Mouse (Mus musculus): Measurements from ENCODE around the gene Sdk1.
A peak's percentile ranks its signal among the peaks of the same experiment; 100 is the strongest.

The Sdk1 gene

DNA sequence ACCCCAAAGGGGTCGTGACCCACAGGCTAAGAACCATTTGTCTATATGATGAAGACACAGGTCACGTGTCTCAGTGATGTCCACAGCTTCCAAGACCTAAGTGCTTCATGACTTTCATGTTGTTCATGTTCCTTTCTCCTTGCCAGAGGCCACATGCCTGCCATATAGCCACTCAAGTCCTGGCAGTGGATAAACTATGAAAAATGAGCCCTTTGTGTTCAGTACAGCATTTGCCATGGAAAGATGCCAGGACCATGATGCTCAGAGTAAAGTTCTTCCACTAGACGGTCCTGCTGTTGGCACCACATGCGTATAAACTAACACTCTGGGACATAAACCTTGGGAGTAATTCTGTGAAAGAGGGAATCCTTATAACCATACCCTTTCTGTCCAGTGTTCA lies 75.8 kb downstream of the Sdk1 start:
- no peak for DNase-seq (ENCODE audit: extremely low read depth, insufficient read length, low spot score)

DNA sequence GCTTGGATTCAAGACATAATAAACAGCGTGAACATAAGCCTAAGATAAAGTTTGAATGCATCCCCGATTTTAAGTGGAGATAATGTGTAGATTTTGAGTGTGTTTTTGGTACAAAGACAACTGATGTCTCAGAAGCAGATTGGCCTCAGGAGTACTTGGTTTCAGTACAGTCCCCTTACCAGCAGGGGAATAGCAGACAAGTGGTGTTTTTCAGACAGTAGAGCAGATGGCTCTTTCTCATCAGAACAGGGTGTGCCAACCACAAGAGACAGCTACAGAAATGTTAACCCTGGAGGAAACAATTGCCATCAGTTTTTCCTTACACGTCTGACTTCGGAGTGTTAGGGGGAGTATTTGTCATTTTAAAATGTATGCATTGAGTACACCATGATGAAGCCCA lies 83.6 kb downstream of the Sdk1 start:
- DNase-seq (ENCODE audit: extremely low read depth, insufficient read length, low spot score): no peak

DNA sequence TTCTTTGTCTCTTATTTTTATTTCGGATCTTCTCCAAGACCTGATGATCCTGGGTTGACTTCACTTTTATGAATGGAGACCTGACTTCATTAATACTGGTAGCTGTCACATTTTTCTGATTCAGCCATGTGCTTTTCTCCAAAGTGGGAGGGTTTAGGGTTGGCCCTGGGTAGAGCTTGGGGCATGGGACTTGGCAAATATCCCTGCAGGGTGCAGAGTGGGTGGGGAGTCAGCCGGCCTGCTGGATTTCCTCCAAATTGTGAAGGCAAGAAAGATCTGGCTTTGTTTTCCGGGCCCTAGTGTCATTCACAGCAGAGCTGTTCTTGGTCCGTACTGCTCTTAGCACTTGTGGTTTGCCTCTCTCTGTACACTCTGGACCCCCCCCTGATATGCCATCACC lies 103.1 kb downstream of the Sdk1 start:
- DNase-seq (ENCODE audit: extremely low read depth, insufficient read length, low spot score): no peak

DNA sequence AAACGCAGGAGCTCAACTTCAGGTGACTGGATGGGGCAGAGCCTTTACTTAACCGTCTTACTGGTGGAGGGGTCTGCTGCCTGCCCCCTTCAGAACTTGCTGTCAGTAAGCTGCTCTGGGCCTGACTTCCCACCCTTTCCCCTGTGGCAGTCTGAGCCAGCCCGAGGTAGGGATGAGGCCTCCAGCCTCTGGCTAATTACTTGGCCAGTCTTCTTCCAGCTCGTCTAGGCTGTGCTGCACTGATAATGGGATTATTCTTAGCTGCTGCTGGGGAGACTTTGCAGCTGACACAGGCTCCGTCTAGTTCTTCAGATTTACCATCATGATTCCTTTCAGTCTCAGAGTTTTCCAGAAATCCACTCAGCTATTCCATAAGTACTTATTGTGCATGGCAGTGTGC lies 104.2 kb downstream of the Sdk1 start:
- DNase-seq (ENCODE audit: extremely low read depth, insufficient read length, low spot score): no peak

DNA sequence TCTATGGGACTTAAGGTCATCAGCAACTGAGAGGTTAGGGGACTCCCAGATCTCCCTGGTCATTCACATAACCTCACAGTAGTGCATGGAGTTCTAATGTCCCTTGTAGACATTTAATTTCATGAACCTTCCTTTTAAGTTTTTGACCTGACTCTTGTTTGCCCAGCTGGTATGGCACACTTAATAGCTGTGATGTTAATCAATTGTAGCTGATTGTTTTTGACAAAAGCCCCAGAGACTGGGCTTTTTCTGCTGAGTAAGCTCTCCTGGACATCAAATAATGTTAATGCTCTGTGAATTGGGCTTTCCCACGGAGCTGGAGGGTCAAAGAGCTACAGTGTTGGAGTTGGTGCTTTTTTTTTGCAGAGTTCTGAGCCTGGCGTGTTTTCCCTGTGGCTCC lies 121.4 kb downstream of the Sdk1 start:
- DNase-seq (ENCODE audit: extremely low read depth, insufficient read length, low spot score): no peak

DNA sequence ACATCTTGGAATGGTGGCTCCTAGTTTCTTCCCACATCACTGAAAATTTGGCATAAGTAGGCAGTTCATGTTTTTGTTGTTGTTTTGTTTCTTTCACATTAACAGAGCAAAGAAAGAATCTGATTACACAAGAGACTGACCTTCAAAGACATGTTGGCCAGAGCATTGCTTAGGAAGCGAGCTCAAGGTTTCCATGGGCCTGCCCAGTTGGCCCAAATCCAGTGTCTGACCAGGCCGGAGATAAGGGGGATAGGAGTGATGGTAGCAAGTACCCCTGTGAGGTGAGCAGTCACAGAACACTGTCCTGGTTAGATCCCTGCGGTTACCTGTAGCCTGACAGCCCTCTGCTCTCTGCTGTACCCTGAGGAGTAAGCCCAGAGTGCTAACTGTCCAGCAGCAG lies 122.7 kb downstream of the Sdk1 start:
- no peak for DNase-seq (ENCODE audit: extremely low read depth, insufficient read length, low spot score)

DNA sequence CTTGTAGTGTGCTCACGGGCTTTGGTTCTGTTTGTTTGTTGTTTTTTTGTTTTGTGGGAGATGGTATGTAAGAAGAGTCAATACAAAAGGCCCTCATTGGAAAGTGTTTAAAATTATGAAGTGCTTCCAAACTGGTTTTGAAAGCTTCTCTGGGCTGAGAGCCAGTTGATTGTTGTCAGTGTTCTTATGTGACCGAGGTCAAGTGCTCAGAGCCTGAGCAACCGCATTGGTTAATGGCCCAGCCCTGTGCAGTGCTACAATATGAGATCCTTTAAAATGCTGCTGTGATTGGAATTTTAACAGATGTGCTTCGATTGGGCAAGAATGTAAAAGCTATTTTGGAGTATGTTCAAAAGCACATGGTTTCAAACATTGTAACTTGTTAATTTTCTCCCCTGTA lies 127.3 kb downstream of the Sdk1 start:
- DNase-seq (ENCODE audit: extremely low read depth, insufficient read length, low spot score): no peak

DNA sequence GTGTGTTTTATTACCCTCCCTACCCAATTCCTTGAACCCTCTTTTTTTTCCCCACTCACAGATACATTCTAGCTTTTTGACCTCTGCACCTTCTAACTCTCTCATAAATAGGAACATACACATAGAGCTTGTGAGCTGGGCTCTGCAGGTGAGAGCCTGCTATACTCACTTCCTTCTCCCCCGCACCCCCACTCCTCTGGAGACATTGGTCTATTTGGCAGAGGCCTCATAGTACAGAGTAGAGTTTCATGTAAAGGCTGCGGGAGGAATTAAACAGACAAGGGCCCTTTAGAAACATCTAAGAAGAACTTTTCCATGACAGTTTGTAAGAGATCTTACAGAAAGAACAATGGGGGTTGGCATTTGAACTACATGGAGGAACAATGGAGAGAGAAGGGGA lies 133.5 kb downstream of the Sdk1 start:
- DNase-seq (ENCODE audit: extremely low read depth, insufficient read length, low spot score): no peak

DNA sequence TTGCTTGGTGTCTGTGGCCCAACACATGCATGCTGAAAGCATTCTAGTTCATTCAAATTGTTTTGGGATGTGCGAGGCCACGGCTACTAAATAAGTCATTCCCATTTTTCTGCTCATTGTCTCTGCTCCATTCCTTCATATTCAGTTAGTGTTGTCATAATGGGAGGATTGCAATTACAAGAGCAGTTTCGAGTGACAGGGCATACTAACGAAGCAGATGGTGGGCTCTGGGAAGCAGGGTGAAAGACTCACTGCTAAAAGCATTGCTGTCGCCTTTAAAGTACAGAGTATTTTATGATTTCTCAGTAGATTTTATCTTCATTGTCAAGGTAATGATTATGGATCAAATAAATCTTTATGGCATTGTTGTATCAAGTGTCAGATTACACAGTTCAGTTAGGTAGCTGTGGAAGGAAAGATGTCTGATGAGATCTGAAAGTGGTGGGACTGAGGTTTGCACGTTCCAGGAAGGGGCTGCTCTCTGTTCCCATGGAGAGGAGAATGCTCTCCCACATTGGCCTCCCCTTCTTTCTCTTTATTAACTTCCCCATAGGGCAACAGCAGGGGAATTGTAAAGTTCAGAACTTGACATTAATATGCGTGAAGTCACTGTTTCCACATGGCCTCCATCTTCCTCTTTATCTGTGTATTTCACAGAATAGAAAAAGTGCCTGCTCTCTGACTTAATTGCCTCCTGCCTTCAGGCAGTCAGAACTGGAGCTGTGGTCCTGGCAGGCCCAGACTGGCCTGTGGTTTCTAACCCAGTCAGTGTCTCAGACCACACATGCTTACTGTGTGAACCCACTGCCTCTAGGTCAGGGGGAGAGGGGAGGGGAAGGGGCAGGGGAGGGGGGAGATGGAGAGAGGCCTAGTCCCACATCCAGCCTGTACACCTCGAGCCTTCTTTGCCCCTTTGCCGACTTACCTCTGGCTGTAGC lies 138.8 kb downstream of the Sdk1 start:
- no peak for DNase-seq (ENCODE audit: extremely low read depth, insufficient read length, low spot score)

DNA sequence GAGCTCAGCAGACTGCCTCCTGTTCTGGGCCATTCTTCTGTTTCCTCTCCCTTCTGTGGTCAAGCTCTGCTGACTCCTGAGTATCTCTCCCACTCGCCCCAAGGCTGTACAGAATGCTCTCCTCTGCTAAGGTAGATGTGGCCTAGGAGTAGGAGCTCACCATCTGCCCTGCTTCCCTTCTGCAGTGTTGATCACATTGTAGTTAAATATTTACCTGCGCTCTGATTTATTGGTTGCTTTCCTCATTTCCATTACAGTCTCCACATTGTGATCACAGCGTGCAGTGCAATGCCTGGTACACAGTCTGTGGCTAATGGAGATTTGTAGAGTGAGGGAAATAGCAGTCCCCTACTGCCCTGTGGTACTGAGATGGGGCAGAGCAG lies 139.5 kb downstream of the Sdk1 start:
- no peak for DNase-seq (ENCODE audit: extremely low read depth, insufficient read length, low spot score)

DNA sequence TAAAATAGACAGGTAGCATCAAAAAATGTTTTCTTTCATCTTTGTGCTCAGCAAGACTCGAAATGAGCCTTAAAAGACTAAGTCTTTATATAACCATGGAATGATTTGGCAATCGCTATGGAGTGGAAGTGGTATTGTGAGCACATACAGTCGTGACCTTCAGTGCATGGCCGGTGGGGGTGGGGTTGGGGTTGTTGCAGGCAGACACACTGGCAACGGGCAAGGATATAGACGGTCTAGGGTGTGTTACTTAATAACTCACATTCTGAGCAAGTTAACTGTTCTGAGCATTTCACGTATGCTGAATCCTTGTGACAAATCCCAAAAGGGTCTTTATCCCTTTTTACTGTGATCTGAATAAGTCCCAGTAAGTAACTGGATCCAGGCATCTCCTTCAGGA lies 140.3 kb downstream of the Sdk1 start:
- DNase-seq (ENCODE audit: extremely low read depth, insufficient read length, low spot score): no peak

DNA sequence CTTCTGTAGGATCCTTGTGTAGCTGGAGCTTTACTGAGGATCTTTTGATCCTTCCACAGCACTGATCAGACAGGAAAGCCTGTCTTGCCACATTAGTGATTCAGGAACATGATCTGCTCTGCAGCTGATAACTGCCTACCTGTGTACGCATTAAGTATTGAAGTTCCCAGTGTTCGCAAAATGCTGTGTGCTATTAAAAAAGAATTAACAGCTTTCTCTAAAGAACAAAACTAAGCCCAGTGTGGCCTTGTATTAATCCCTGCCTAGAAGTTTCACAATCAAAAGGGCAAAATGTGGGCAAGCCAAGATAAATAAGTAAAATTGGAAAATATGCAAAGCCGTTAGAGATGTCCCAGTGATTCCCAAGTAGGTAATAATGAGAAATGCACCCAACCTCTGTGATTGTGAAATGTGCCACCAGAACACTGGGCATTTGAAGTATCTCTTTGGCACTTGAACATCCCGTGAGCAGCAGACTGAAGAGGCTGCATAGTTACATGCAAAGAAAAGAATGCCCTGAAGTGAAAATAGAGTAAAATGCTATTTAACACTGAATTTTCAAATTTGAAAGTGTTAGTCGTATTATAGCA lies 141.1 kb downstream of the Sdk1 start:
- DNase-seq (ENCODE audit: extremely low read depth, insufficient read length, low spot score): no peak

DNA sequence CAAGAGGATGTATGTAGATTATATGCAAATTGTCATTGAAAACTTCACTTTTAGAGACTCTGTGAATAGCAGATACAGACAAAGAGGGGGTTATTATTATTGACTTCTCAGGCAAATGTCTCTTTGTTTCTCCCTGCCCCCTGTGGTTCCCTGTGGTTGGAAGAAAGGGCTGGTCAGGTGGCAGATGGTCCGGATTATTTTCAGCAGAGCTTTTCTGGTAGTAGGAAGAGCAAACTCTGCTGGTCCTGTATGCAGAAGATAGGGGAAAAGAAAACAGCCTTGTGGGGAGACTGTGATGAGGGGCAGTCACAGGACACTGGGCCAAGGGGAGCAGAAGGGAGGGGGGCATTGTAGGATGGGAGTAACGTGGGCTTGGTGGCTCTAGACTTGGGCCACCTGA lies 147.2 kb downstream of the Sdk1 start:
- DNase-seq (ENCODE audit: extremely low read depth, insufficient read length, low spot score): no peak

DNA sequence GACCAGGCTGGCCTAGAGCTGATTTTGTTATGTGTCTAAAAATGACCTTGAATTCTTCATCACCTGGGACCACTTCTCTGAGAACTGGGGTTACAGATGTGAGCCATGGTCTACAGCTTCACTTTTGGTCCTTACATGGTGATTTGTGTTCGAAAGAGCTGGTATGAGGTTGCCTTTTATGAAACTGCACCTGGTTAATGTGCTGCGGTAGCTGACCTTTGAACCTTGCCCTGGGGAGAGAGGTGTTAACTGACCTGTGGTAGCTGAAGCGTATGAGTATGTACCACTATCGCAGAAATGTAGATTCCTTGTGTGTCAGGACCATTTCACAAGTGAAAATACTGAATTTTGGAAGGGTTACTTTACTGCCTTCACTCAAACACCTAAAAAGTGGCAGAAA lies 149.3 kb downstream of the Sdk1 start:
- DNase-seq (ENCODE audit: extremely low read depth, insufficient read length, low spot score): no peak

DNA sequence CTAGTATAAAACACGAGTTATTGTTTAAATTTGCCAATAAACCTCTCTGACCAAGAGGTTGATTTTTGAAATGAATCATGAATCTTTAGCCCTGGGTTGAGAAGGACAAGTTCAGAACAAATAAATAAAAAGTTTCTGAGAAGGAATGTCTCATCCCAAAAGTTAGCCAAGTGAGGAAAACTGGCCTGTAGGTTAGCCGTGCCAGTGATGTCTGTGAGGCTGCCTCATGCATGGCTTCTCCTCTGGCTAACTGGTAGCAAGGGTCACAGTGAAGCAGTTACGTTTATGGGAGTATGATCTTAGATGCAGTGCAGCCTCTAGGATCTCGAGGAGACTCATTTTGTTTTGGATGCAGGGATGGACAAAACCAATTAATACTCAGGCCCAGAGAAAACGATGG lies 149.9 kb downstream of the Sdk1 start:
- DNase-seq (ENCODE audit: extremely low read depth, insufficient read length, low spot score): no peak

DNA sequence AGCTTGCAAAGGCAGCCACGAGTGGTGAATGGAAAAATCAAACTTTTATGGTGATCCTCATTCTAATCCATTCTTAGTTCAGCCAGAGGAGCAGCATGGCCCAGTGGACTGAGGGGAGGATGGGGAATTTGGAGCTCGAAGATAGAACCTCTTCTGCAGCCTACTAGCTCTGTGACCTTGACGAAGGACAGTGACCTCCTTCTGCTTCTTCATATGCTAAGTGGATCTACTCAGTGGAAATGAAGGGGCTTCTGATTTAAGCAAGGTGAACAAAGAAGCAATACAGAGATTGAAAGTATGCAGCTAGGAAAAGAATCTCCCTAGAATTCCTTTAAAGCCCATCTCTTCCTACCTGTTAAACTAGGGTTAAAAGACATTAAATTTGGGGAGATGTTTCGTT lies 152.6 kb downstream of the Sdk1 start:
- DNase-seq (ENCODE audit: extremely low read depth, insufficient read length, low spot score): no peak

DNA sequence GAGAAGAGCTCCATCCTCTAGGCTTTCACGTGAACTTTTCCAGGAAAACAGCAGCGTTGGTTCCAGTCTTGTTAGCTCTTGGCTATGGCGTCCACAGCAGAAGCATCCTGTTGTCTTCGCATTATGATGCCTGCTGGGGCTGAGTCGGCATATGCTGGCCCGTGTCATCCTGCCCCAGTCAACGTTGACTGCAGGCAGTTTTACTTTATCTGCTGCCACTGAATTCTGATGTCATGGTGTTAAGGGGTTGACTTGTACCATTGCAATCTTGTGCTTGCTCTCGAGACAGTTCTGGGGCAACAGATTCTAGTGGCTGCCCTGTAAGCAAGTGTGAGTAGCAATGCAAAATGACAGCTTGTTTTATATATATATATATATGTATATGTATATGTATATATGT lies 153.3 kb downstream of the Sdk1 start:
- DNase-seq (ENCODE audit: extremely low read depth, insufficient read length, low spot score): no peak

DNA sequence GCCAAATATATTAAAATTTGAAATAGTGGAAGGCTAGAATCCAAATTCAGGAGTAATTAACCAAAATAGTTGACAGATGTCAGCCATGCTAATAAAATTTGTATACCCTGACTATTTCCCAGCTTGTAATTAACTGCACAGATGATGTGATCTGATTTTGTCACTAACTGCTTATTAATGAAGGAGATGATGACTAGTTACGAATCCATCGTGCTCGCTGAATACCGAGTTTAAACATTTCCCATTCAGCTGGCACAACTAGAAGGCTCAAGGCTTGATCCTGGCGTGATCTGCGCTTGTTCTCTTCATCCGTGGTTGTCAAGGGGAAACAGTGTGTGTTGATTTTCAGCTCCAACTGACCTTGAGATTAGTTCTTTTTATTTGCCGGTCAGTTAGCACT lies 162.5 kb downstream of the Sdk1 start:
- no peak for DNase-seq (ENCODE audit: extremely low read depth, insufficient read length, low spot score)

DNA sequence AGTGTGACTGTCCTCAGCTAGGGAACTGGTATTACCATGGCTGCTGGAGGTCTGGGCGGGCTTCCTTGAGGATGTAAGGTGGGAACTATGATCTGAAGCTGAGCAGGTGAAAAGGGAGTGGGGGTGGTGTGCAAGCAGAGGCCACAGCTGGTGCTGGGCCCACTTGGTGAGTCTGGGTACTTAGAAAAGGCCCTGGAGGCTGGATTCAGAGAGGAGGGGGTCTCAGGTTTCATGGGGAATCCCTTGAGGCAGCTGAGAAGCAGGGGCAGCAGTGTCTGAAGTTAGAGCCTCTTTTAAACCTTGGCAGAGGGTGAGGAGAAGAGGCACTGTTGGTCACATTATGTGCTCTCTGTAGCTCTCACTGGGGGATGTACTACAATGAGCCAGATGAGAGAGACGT lies 163.4 kb downstream of the Sdk1 start:
- no peak for DNase-seq (ENCODE audit: extremely low read depth, insufficient read length, low spot score)

DNA sequence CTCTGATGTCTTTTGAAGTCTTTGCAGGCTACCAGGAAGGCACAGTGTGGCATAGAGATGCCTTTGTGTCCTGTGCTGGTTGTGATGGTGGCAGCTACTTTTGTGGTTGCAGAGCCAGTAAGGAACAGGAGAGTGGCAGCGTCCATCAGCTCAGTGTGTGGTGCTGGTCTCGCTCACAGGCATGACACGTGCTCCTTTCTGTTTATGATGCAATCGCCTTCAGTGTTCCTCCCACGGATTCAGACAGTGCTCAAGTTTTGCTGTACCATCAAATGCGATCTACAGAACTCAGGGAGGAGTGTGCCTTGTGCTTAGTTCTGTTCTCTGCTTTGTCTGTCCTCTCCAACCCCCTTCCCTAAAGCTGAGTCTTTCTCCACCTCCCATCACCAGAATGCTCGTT lies 165.6 kb downstream of the Sdk1 start:
- peak; percentile 4 for DNase-seq (ENCODE audit: extremely low read depth, insufficient read length, low spot score)

DNA sequence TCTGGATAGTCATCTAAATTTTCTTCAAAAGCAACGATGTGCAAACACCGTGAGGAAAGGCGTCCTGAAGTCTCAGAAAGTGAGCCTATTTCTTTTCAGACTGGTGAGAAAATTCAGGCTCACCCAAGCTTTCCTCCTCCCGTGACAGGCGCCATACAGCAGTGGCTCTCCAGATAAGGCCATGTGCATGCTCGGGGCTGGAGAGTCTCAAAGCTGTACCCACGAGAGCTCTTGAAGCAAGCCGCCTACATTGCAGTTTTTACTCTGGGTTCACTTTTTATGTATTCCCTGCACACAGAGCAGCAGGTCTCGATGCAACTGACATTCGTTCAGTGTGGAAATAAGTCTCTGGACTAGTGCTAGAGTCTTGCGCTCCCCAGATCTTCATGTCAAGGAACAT lies 171.7 kb downstream of the Sdk1 start:
- no peak for DNase-seq (ENCODE audit: extremely low read depth, insufficient read length, low spot score)

DNA sequence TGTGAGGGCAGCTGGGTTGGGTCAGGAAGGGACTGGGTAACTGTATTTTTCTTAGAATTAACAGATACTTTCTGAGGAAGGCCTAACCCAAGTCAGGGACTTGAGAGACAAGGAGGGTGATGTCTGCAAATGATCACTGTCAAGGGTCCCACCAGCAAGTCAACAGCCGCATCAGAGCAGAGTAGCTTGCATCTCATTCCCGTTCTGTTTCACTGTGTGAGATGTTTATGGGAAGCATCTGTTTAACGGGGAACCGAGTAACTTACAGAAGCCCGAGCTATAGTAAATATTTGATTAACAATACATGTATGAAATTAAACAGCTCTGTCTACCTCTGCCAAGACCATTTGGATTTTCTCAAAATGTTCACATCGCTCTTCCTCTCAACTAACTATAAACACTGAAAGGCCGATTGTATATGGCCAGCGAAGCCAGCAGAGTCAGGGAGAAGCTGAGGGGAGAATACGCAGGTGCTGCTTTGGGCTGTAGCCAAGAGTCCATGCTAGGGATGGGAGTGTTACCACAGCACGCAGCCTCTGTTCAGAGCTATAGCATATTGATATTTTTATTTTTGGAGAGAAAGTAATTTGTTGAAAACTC lies 174.5 kb downstream of the Sdk1 start:
- DNase-seq (ENCODE audit: extremely low read depth, insufficient read length, low spot score): no peak

Data from 3134 (cell line).